Mouse (Mus musculus): ENCODE measurements around the gene Pigl.

DNA sequence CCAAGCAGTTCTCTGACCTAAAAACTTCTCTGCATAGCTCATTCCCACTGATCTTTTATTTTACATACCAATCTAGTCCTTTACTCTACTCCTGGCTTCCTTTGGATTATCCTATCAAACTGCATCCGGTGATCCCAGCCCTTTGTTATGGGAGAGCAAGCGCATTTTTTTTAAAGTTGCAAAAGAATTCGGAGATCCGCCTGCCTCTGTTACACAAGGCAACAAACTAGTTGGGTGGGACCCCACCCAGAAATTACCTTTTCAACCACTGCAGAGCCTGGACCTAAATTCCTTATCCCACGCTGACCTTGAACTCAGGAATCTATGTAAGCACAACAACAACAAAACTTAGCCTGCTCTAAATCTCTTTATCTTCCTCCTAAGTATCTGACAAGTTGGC lies 52.7 kb downstream of the Pigl start:
- no peak for TF ChIP-seq CTCF (IDR thresholded peaks at IDR 0.05; ENCODE audit: insufficient read depth, low read length)
- TF ChIP-seq POLR2A (IDR thresholded peaks at IDR 0.05; ENCODE audit: borderline replicate concordance, extremely low read depth, low read depth, low read length), result no peak

All from lung, adult 2 months (tissue).